20 mouse cellular contexts compared by ENCODE assay signal in the genomic region with DNA sequence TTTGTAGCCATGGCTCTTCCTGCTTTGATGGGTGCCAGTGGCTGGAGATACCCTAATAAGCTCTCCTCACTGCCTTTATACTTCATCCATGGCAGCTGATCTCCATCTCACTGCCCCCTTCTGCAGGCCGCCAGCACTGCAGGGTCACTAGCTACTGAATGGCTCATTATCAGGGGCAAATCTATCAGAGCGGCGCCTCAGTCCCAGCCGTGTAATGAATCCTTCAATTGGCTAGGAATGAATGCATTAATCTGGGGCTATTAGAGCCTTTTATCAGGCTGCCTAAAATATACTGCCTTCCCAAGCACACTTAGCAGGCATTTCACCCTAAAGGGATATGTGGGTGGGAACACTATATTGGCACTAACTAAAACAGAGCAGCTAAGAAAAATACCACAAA.
A peak's percentile ranks its signal among the peaks of the same experiment; 100 is the strongest.
DNase-seq lines count a peak whose midpoint lies in the region; ATAC-seq and TF ChIP-seq lines count a peak whose summit lies in the region.
"Had no signal": no experiment of that assay in that cellular context is flagged by ENCODE, and none has a peak within 500 bp of the region (broad histone marks: within the 10 kb centered on the region; RNA-seq: fewer than 3 reads in every experiment).

No protein-coding gene starts in this region.

- H3K4me1 ChIP-seq in kidney, postnatal 0 days (replicated peaks; ENCODE audit: insufficient read depth, low read length): no peaks in the 10 kb centered on the region
- H3K4me1 ChIP-seq in kidney, embryonic 16.5 days (ENCODE audit: insufficient read depth, low read length): no peaks in the 10 kb centered on the region
- peaks cover 4% of the 10 kb centered on the region for H3K4me1 ChIP-seq in forebrain, embryonic 14.5 days (ENCODE audit: control insufficient read depth, insufficient read depth, low read length)
- peaks cover 22% of the 10 kb centered on the region for H3K4me1 ChIP-seq in neural tube, embryonic 13.5 days (replicated peaks)

- H3K4me2 ChIP-seq in kidney, postnatal 0 days (ENCODE audit: low read length): no peak overlapping the region
- no peak overlapping the region for H3K4me2 ChIP-seq in kidney, embryonic 16.5 days (replicated peaks; ENCODE audit: low read depth, low read length)
- no peak overlapping the region for H3K4me2 ChIP-seq in forebrain, embryonic 14.5 days (ENCODE audit: low read length)
- H3K4me2 ChIP-seq in neural tube, embryonic 13.5 days: no peak overlapping the region
- H3K4me2 ChIP-seq: heart, embryonic 13.5 days had no signal

- no peaks in the 10 kb centered on the region for H3K36me3 ChIP-seq in kidney, postnatal 0 days (ENCODE audit: insufficient read depth, low read length)
- 0 out of 2 replicates have a peak, but pooled peaks cover 4% of the 10 kb centered on the region for H3K36me3 ChIP-seq in kidney, embryonic 16.5 days (ENCODE audit: insufficient read depth, low read length)
- H3K36me3 ChIP-seq in forebrain, embryonic 14.5 days (ENCODE audit: control insufficient read depth, insufficient read depth, low read length): no peaks in the 10 kb centered on the region
- no peaks in the 10 kb centered on the region for H3K36me3 ChIP-seq in neural tube, embryonic 13.5 days
- H3K36me3 ChIP-seq: midbrain, embryonic 10.5 days had no signal

- H3K4me3 ChIP-seq in kidney, postnatal 0 days (replicated peaks; ENCODE audit: low read depth, low read length): no peak overlapping the region
- no peak overlapping the region for H3K4me3 ChIP-seq in kidney, embryonic 16.5 days (ENCODE audit: low read length)
- no peak overlapping the region for H3K4me3 ChIP-seq in forebrain, embryonic 14.5 days (ENCODE audit: low read depth, low read length)
- no peak overlapping the region for H3K4me3 ChIP-seq in neural tube, embryonic 13.5 days
- H3K4me3 ChIP-seq: erythroblast, embryonic 14.5 days; heart, embryonic 13.5 days; midbrain, embryonic 10.5 days had no signal

- H3K9me3 ChIP-seq in kidney, postnatal 0 days (replicated peaks; ENCODE audit: low read length): no peaks in the 10 kb centered on the region
- peaks cover 4% of the 10 kb centered on the region; the same call in 1 of the 2 replicates for H3K9me3 ChIP-seq in kidney, embryonic 16.5 days (ENCODE audit: low read length)
- H3K9me3 ChIP-seq in forebrain, embryonic 14.5 days (replicated peaks; ENCODE audit: control insufficient read depth, low read length): peaks cover 5% of the 10 kb centered on the region; the same call in 1 of the 2 replicates
- H3K9me3 ChIP-seq in neural tube, embryonic 13.5 days: peaks cover 6% of the 10 kb centered on the region; the same call in 1 of the 2 replicates

- no peak overlapping the region for H3K9ac ChIP-seq in kidney, postnatal 0 days (ENCODE audit: low read depth, low read length)
- no peak overlapping the region for H3K9ac ChIP-seq in kidney, embryonic 16.5 days (replicated peaks; ENCODE audit: low read length)
- no peak overlapping the region for H3K9ac ChIP-seq in forebrain, embryonic 14.5 days (ENCODE audit: low read length)
- H3K9ac ChIP-seq in neural tube, embryonic 13.5 days: no peak overlapping the region
- H3K9ac ChIP-seq: heart, embryonic 13.5 days had no signal

- ATAC-seq in kidney, postnatal 0 days (replicated peaks; ENCODE audit: low FRiP score, low read depth): no peak
- no peak for ATAC-seq in kidney, embryonic 16.5 days (ENCODE audit: low FRiP score, low TSS enrichment)
- peak; percentile 90 for ATAC-seq in forebrain, embryonic 14.5 days
- ATAC-seq in neural tube, embryonic 13.5 days (ENCODE audit: low read depth): peak; percentile 81
- ATAC-seq: activated CD4-positive, CD25-positive, alpha-beta regulatory T cell, adult 4 months; Patski had no signal

- no peaks in the 10 kb centered on the region for H3K27me3 ChIP-seq in kidney, postnatal 0 days (ENCODE audit: insufficient read depth, low read length)
- no peaks in the 10 kb centered on the region for H3K27me3 ChIP-seq in kidney, embryonic 16.5 days (ENCODE audit: insufficient read depth, low read length)
- H3K27me3 ChIP-seq in forebrain, embryonic 14.5 days (replicated peaks; ENCODE audit: control insufficient read depth, insufficient read depth, low read length): no peaks in the 10 kb centered on the region
- H3K27me3 ChIP-seq in neural tube, embryonic 13.5 days: no peaks in the 10 kb centered on the region
- H3K27me3 ChIP-seq: heart, embryonic 13.5 days; Patski had no signal

- no peak overlapping the region for H3K27ac ChIP-seq in kidney, postnatal 0 days
- H3K27ac ChIP-seq in kidney, embryonic 16.5 days (ENCODE audit: low read length): no peak overlapping the region
- no peak overlapping the region for H3K27ac ChIP-seq in forebrain, embryonic 14.5 days (ENCODE audit: low read depth, low read length)
- H3K27ac ChIP-seq in neural tube, embryonic 13.5 days (replicated peaks): peak overlapping the region; percentile 54; the same call in 1 of the 2 replicates
- H3K27ac ChIP-seq: heart, embryonic 13.5 days; midbrain, embryonic 10.5 days had no signal

- 0 out of 2 replicates have a peak, but pooled peaks have one; percentile 13 for TF ChIP-seq CTCF in kidney, postnatal 0 days (IDR thresholded peaks at IDR 0.05; ENCODE audit: low read depth)

- intact Hi-C loops in gastrocnemius, postnatal 36 days (cut with DNase I): no loop called here
- intact Hi-C loops in heart, postnatal 25 days (cut with DNase I): no loop called here

- WGBS in kidney, postnatal 0 days: 37% methylated on average over 4 of the region's 4 CpGs
- WGBS in kidney, embryonic 16.5 days: 36% methylated on average over 4 of the region's 4 CpGs
- WGBS in forebrain, embryonic 14.5 days: 6% methylated on average over 4 of the region's 4 CpGs
- 9% methylated on average over 4 of the region's 4 CpGs for WGBS in neural tube, embryonic 13.5 days

- no peak for DNase-seq in kidney, postnatal 0 days (ENCODE audit: low spot score)
- DNase-seq in embryo, embryonic 11 days: peak; percentile 42
- DNase-seq in forebrain, embryonic 14.5 days (ENCODE audit: low spot score): peak; percentile 74
- no peak for DNase-seq in gastrocnemius, postnatal 36 days
- no peak for DNase-seq in heart, postnatal 25 days (ENCODE audit: low spot score)
- DNase-seq: adrenal gland, postnatal 14 days; cerebellum, adult 9-11 months; kidney, adult 11 months; kidney, postnatal 14 days; liver; lung, adult 18-20 months; spleen, adult 18-20 months; thymus, adult 2 months had no signal

Comparison
In these comparisons a context has a peak if more than half of its experiments do, and no peak if none do; other contexts are left out.
1. ATAC-seq: peak in forebrain, embryonic 14.5 days (single experiment) and neural tube, embryonic 13.5 days (single experiment); none in kidney, postnatal 0 days (single experiment) and kidney, embryonic 16.5 days (single experiment).
2. DNase-seq: peak in embryo, embryonic 11 days (single experiment) and forebrain, embryonic 14.5 days (single experiment); none in kidney, postnatal 0 days (single experiment), gastrocnemius, postnatal 36 days (0 of 2) and heart, postnatal 25 days (single experiment).